Mouse (Mus musculus) spleen, adult 2 months (tissue): Measurements from ENCODE around the gene Trappc2l. TPM values are rescaled to one million over a fixed set of nuclear protein-coding genes. Genes with fewer than 3 reads are reported as not detected.
A peak's percentile ranks its signal among the peaks of the same experiment; 100 is the strongest.

ENCODE experiments used
- DNase-seq, 2 experiments: peaks; one replicate each; pipeline versions ENCODE4 v3.0.0 to v3.0.0-alpha.2; 2012 to 2021; ENCODE audit warnings: low spot score in 2 of 2, low read depth in 1 of 2
- H3K27ac ChIP-seq: fragments of 200-500 bp; 2 replicates; pipeline ENCODE4 v1.5.1; 2012; ENCODE audit warnings: low read length, inconsistent platforms; ENCODE audit not compliant: insufficient read depth
- H3K27me3 ChIP-seq: fragments of 200-500 bp; 2 replicates; pipeline ENCODE4 v1.6.1; 2012; ENCODE audit warnings: mild to moderate bottlenecking, moderate library complexity, low read length, inconsistent platforms; ENCODE audit not compliant: control insufficient read depth, insufficient read depth
- H3K36me3 ChIP-seq: fragments of 200-500 bp; 2 replicates; pipeline ENCODE4 v1.6.1; 2012; ENCODE audit warnings: mild to moderate bottlenecking, low read length, inconsistent platforms; ENCODE audit not compliant: control insufficient read depth, insufficient read depth
- H3K4me1 ChIP-seq: fragments of 200-500 bp; 2 replicates; pipeline ENCODE4 v1.6.1; 2011; ENCODE audit warnings: inconsistent platforms; ENCODE audit not compliant: control insufficient read depth, insufficient read depth, insufficient read length
- H3K4me3 ChIP-seq: fragments of 200-500 bp; 2 replicates; pipeline ENCODE4 v1.5.1; 2011; ENCODE audit warnings: mild to moderate bottlenecking, inconsistent platforms; ENCODE audit not compliant: insufficient read depth, insufficient read length; ENCODE audit errors: extremely low read depth
- CTCF ChIP-seq: fragments of 200-500 bp; IDR thresholded peaks from 2 replicates; pipeline ENCODE4 v1.5.1; 2011; ENCODE audit warnings: mild to moderate bottlenecking, inconsistent platforms; ENCODE audit not compliant: insufficient read depth, insufficient read length, insufficient replicate concordance; ENCODE audit errors: extremely low read depth
- POLR2A ChIP-seq: fragments of 200-500 bp; IDR thresholded peaks from 2 replicates; pipeline ENCODE4 v1.6.1; 2011; ENCODE audit warnings: low read depth, low read length, inconsistent platforms
- WGBS: fragments of 180-500 bp; shearing (Covaris S2); methylation state at CpG from one replicate; pipeline ENCODE4 v1.1.7; 2018; 5-methylcytosine and 5-hydroxymethylcytosine counted together
- polyA plus RNA-seq: library from polyadenylated mRNA; depleted of rRNA; stranded (reverse); fragments of >200 nt; gene quantifications from 2 replicates; pipeline ENCODE4 v1.2.3, GENCODE M21; 2012; rRNA removed

The Trappc2l gene
- polyA plus RNA-seq: 101 and 133 TPM in 2 replicates

DNA sequence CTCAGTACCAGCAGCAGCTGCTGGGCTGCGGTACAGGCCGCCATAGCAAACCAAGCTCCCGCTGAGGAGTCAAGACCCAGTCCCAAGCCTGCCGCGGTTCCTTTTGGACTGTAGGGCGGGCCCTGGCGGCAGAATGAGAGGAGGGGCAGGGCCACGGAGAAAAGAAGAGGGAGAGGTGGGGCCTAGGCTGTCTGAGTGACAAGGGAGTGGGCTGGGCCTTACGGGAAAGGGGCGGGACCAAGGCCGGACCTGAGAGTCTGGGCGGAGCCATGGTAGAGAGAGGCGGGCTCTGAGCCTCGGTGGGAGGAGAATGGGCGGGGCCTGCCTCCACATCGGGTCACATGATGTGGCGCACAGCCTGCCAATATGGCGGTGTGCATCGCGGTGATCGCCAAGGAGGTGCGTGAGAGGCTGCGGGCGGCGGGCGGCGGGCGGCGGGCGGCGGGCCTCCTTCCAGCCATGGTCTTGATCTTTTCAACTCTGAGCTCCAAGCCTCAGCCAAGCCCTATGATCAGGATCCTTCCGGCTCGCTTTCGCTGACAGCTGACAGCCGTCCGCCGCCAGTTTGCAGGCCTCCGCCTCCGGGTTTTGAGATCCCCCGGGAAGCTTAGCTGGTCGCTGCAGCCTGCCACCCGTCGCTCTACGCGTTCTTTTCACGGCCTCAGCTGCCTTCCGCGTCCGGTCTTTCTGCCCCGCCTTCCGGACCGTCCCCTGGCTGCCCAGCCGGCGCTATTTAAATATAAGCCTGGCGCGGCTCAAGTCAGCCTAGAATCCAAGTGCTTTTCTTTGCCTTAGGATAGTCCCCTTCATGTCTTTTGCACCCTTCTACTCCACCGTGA is at the start of gene Trappc2l, which contains the start of gene Galns:
TSS of gene Trappc2l (plus strand) at position 346 of the 839 bp plus-strand sequence.
TSS of gene Galns (minus strand) at position 169 of the 839 bp plus-strand sequence.
- Histone ChIP-seq H3K4me3 (peak within 1 kb of the TSS; percentile 75), H3K27me3 (no peaks in the 10 kb centered on the region), H3K4me1 (peaks cover 4% of the 10 kb centered on the region; the same call in 1 of the 2 replicates), H3K36me3 (peaks cover 5% of the 10 kb centered on the region), H3K27ac (peak within 1 kb of the TSS; percentile 95)
- peak; percentile 94 to 95 for DNase-seq
- under 1% methylated on average over 57 of the region's 57 CpGs for WGBS
- TF ChIP-seq CTCF (0 out of 2 replicates have a peak, but pooled peaks have one; percentile 9), POLR2A (peak; percentile 57)

DNA sequence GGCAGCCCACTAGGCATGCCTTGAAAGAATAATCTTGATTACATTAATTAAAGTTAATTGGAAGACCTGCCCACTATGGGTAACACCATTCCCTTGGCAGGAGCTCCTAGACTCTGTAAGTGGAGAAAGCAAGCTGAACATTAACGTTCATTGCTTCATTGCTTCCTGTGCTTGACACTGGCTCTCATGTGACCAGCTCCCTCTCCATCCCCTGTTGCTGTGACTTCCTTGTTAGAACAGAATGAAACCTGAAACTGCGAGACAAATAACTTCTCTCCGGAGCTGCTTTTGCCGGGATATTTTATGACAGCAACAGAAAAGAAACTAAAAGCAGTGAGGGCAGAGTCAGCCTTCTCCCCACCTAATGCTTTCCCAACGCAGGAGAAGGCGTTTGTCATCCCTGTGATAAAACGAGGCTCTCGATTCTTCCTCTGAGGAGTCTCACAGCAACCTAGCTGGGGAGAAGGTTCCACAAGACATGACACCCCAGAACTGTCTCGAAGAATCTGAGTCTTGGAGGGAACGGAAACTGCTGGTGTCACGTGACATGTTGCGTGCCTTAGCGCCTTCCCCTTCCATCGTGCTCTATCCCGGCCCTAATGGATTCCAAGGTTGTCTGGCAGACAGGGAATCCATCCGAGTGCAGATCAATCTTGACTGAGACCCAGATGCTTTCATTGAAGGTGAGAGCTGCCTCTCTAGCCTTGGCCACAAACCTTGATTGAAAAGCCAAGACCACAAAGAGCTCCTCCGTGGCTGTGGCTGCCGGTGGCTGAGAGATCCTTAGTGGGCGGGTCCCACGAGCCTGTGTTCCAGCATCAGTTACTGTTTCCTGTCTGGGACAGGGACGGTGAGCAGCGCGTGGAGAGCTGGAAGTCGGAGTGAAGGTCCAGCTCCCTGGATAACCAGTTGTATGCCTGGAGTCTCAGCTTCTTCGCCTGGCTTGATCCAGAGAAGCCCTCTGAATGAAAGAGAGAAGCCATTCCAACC is 46.8 kb upstream of the Trappc2l start:
- H3K27me3 ChIP-seq: no peaks in the 10 kb centered on the region
- 67% methylated on average over 25 of the region's 25 CpGs for WGBS
- H3K4me3 ChIP-seq: peak overlapping the region; percentile 31; the same call in 1 of the 2 replicates
- H3K4me1 ChIP-seq: peaks cover 17% of the 10 kb centered on the region; the same call in 1 of the 2 replicates
- DNase-seq: no peak
- TF ChIP-seq CTCF (no peak), POLR2A (no peak)
- H3K27ac ChIP-seq: peak overlapping the region; percentile 56
- H3K36me3 ChIP-seq: peaks cover 2% of the 10 kb centered on the region; the same call in 1 of the 2 replicates

- peak overlapping the region; percentile 86 for H3K27ac ChIP-seq
- peaks cover 16% of the 10 kb centered on the region for H3K36me3 ChIP-seq
- H3K27me3 ChIP-seq: no peaks in the 10 kb centered on the region
- WGBS: 41% methylated on average over 6 of the region's 6 CpGs
- peak overlapping the region; percentile 78 for H3K4me3 ChIP-seq
- no peak for DNase-seq
- peaks cover 15% of the 10 kb centered on the region; the same call in 1 of the 2 replicates for H3K4me1 ChIP-seq
- TF ChIP-seq POLR2A (no peak), CTCF (no peak)
Observed at GRCm38 (mm10) chr8:122566766-122567165, 44.7 kb upstream of the Trappc2l start.

DNA sequence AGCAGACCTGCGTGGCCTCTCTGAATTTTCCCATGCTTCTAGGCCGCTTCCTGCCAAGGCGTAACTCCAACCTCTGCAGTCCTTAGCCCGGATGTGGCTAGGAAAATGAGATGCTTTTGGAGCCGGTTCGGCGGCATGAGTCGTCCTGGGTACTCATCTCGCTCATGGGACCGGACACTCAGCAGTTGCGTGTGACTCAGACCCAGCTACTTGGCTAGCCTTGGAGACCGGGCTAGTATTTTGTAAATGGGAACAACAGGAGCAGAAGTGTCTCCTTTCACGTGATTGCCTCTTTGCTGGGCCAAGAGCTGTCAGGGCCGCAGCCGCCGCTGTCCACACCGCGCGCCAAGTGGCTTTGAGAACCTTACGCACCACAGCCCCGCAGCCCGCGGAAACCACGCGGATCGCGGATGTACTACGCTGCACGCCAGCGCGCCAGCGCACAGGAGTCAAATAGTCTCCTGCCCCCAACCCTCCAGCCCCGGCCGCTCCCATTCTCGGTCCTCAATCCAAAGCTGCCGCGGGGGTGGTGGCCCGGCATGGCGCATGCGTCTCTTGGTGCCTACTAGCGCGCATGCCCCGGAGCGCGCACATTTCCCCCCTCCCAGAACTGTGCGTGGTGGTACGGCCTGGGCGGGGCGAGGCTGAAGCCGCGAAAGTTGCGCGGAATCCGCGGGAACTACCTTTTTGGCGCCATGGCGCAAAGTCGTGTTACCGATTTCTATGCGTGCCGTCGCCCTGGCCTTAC is 43.9 kb upstream of the Trappc2l start, which contains the start of gene Cdt1:
TSS of gene Cdt1 (plus strand) at position 655 of the 748 bp plus-strand sequence.
- Histone ChIP-seq H3K4me3 (peak within 1 kb of the TSS; percentile 78), H3K36me3 (peaks cover 24% of the 10 kb centered on the region), H3K4me1 (peaks cover 15% of the 10 kb centered on the region; the same call in 1 of the 2 replicates), H3K27ac (peak within 1 kb of the TSS; percentile 98), H3K27me3 (no peaks in the 10 kb centered on the region)
- DNase-seq: peak; percentile 87 to 94
- under 1% methylated on average over 62 of the region's 62 CpGs for WGBS
- TF ChIP-seq POLR2A: peak; percentile 4; the same call in 1 of the 2 replicates
- TF ChIP-seq CTCF: no peak

DNA sequence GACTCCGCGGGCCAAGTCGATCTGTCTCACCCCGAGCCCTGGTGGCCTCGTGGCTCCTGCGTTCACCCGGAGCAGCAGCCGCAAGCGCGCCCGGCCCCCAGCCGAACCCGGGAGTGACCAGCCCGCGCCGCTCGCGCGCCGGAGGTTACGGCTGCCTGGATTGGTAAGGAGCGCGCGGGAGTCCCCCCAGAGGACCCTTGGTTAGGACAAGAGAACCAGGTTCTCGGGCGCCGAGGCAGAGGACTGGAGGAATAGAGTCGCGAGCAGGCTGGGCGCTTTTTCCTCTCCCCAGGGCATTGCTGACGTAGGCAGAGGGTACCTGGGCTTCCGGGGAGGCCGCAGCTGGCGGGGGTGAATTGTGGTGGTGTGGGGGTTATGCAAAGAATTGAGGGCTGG is 43.3 kb upstream of the Trappc2l start:
- Histone ChIP-seq H3K36me3 (peaks cover 25% of the 10 kb centered on the region), H3K27me3 (no peaks in the 10 kb centered on the region), H3K4me3 (peak overlapping the region; percentile 78), H3K4me1 (peaks cover 15% of the 10 kb centered on the region; the same call in 1 of the 2 replicates), H3K27ac (peak overlapping the region; percentile 98)
- WGBS: under 1% methylated on average over 34 of the region's 34 CpGs
- peak; percentile 87 for DNase-seq
- no peak for TF ChIP-seq POLR2A
- TF ChIP-seq CTCF: no peak

- DNase-seq: no peak
- H3K27me3 ChIP-seq: no peaks in the 10 kb centered on the region
- TF ChIP-seq POLR2A: no peak
- peak overlapping the region; percentile 33; the same call in 1 of the 2 replicates for H3K4me3 ChIP-seq
- no peak overlapping the region for H3K27ac ChIP-seq
- peaks cover 15% of the 10 kb centered on the region; the same call in 1 of the 2 replicates for H3K4me1 ChIP-seq
- H3K36me3 ChIP-seq: peaks cover 25% of the 10 kb centered on the region
- WGBS: 42% methylated on average over 10 of the region's 10 CpGs
Observed at GRCm38 (mm10) chr8:122568881-122569309, 42.5 kb upstream of the Trappc2l start.
